In genomic region chr10:40777171-40777570, GRCm38 (mm10) we compare ENCODE assay signal across 13 mouse cellular contexts.
"Had no signal": no experiment of that assay in that cellular context is flagged by ENCODE, and none has a peak within 500 bp of the region (broad histone marks: within the 10 kb centered on the region; RNA-seq: fewer than 3 reads in every experiment).

No protein-coding gene starts in this region.

- H3K9me3 ChIP-seq: liver, embryonic 15.5 days had no signal

- DNase-seq: kidney, adult 2 months; kidney, postnatal 36 days; layer of hippocampus, adult 9-11 months; layer of hippocampus, postnatal 36 days; lung, adult 2 months; lung, postnatal 36 days; thymus, postnatal 4 days had no signal

- H3K27me3 ChIP-seq: liver, embryonic 15.5 days had no signal

- H3K36me3 ChIP-seq: liver, embryonic 15.5 days had no signal

- H3K4me1 ChIP-seq: liver, embryonic 15.5 days had no signal

- H3K27ac ChIP-seq: liver, embryonic 15.5 days; stomach, postnatal 0 days had no signal

- H3K4me3 ChIP-seq: liver, embryonic 15.5 days had no signal

- H3K4me2 ChIP-seq: liver, embryonic 11.5 days; liver, embryonic 15.5 days; midbrain, embryonic 11.5 days had no signal

- ATAC-seq: lung, postnatal 0 days; midbrain, embryonic 16.5 days had no signal

- H3K9ac ChIP-seq: liver, embryonic 15.5 days had no signal
